Mouse (Mus musculus) lung, embryonic 15.5 days (tissue): ENCODE results near the gene G430095P16Rik. TPM values are rescaled to one million over a fixed set of nuclear protein-coding genes. Genes with fewer than 3 reads are reported as not detected.

Source experiments
- ATAC-seq: fragments of 200-750 bp; cut with Nextera tagmentation; 2 replicates; pipeline ENCODE4 v1.8.0; 2017; ENCODE audit warnings: moderate number of reproducible peaks, borderline replicate concordance; ENCODE audit not compliant: low FRiP score, low TSS enrichment; ENCODE audit errors: extremely low read depth
- H3K27ac ChIP-seq: fragments of 300-500 bp; sonication (generic); 2 replicates; pipeline ENCODE4 v1.5.1; 2015; ENCODE audit warnings: moderate library complexity, mild to moderate bottlenecking, inconsistent platforms
- H3K27me3 ChIP-seq: fragments of 300-500 bp; sonication (generic); 2 replicates; pipeline ENCODE4 v1.6.1; 2015; ENCODE audit warnings: inconsistent platforms
- H3K36me3 ChIP-seq: fragments of 300-500 bp; sonication (generic); 2 replicates; pipeline ENCODE4 v1.6.1; 2015; ENCODE audit warnings: inconsistent platforms
- H3K4me1 ChIP-seq: fragments of 300-500 bp; sonication (generic); 2 replicates; pipeline ENCODE4 v1.6.1; 2015; ENCODE audit warnings: inconsistent platforms
- H3K4me2 ChIP-seq: fragments of 300-500 bp; sonication (generic); 2 replicates; pipeline ENCODE4 v1.6.1; 2015; ENCODE audit warnings: inconsistent platforms, mild to moderate bottlenecking, moderate library complexity
- H3K4me3 ChIP-seq: fragments of 300-500 bp; sonication (generic); 2 replicates; pipeline ENCODE4 v1.5.1; 2015; ENCODE audit warnings: mild to moderate bottlenecking, inconsistent platforms
- H3K9ac ChIP-seq: fragments of 300-500 bp; sonication (generic); 2 replicates; pipeline ENCODE4 v1.6.1; 2015; ENCODE audit warnings: inconsistent platforms
- H3K9me3 ChIP-seq: fragments of 300-500 bp; sonication (generic); 2 replicates; pipeline ENCODE4 v1.6.1; 2016; ENCODE audit warnings: inconsistent platforms
- WGBS: fragments of 180-500 bp; shearing (Covaris S2); methylation state at CpG from one replicate; pipeline ENCODE4 v1.1.7; 2015; 5-methylcytosine and 5-hydroxymethylcytosine counted together
- polyA plus RNA-seq: library from polyadenylated mRNA; unstranded; fragments of >200 nt; fragmentation: Nextera tagmentation; extraction: Ambion mirVana; gene quantifications from 2 replicates; pipeline ENCODE4 v1.2.1, GENCODE M21; 2015

G430095P16Rik gene
- polyA plus RNA-seq, 1 experiment from 2014 or later = 3.4 TPM

DNA sequence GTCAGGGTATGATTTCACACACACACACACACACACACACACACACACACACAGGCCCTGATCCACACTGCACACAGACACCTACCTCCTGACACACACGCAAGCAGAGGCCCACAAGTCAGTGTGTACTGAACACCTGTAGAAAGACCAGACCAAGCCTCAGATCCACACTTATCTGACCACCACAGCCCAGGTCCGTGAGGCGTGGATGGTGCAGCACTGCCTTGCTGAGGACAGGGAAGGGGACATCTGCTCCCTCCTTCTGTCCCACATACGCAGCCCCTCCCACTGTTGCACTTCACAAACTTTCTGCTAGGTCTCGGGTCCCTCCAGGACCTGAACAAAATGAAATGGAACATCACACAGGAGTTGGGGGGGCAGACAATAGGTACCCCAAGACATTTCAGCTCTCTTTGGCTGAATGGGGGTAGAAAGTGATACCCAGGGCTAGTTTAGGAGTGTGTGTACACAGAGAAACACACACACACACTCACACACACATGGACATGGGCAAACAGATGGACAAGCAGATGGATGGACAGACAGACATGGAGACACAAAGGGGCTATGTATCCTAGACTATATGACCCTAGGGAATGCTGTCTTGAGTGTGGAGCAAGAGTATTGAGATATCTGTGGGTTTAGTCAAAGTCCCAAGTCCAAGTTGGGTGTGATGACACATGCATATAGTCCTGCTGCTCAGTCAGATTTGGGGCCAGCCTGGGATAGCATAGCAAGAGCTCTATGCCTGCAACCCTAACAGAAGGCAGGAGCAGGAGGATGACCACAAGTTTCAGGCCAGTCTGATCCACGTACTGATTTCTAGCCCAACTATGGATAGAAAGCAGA lies 30.2 kb downstream of the G430095P16Rik start:
- ATAC-seq = 0 out of 2 replicates have a peak, but pooled peaks have one; percentile 23
- WGBS = 72% methylated on average over 6 of the region's 6 CpGs
- peaks cover 21% of the 10 kb centered on the region; the same call in 1 of the 2 replicates for H3K4me1 ChIP-seq

DNA sequence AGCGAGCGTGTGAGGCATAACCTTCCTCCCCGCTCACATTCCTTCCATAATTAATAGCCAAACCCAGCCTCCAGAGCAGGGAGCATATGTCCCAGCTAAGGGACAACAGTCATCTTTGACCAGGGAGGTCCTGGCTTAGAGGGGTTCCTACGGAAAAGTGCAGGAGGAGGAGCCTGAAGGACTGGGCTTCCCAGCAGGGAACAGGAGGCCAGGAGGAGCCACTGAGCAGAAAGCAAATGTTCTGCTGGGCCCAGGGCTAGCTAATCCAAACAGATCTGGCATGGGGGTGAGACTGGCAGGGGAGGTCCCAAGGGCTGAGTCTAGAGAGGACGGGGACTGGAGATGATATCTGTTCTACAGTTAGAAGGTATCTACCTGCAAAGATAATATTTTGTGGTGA lies 34.7 kb downstream of the G430095P16Rik start:
- H3K9me3 ChIP-seq = no peaks in the 10 kb centered on the region
- no peak for ATAC-seq
- H3K9ac ChIP-seq = no peak overlapping the region
- H3K4me1 ChIP-seq = peaks cover 20% of the 10 kb centered on the region; the same call in 1 of the 2 replicates
- H3K27me3 ChIP-seq = no peaks in the 10 kb centered on the region
- H3K27ac ChIP-seq = no peak overlapping the region
- 49% methylated on average over 5 of the region's 5 CpGs for WGBS
- peaks cover 24% of the 10 kb centered on the region for H3K36me3 ChIP-seq
- H3K4me3 ChIP-seq = no peak overlapping the region
- H3K4me2 ChIP-seq = no peak overlapping the region

More for the DNA sequence above, 30.2 kb downstream of the G430095P16Rik start:
- Histone ChIP-seq H3K9me3 (no peaks in the 10 kb centered on the region), H3K4me3 (no peak overlapping the region), H3K36me3 (peaks cover 30% of the 10 kb centered on the region), H3K27ac (no peak overlapping the region), H3K4me2 (no peak overlapping the region), H3K9ac (no peak overlapping the region), H3K27me3 (no peaks in the 10 kb centered on the region)

DNA sequence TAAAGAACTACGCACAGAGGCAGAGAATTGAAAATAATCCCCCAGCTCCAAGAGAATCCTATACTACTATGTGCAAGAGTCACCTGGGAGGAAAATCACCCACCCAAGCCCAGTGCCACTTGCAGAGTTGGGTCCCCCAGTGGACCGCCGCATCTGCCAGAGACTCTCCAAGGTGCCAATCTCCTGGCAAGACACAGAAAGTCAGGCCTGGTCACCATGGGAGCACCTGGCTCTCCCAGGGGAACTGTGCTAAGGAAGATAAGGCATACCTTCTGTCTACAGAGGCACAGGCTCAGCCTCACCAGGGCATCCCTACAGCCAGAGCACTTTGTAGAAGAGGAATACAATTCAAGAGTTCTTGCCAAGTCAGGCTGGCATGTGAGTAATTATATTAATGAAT lies 35.5 kb downstream of the G430095P16Rik start:
- Histone ChIP-seq H3K4me2 (no peak overlapping the region), H3K4me1 (peaks cover 20% of the 10 kb centered on the region; the same call in 1 of the 2 replicates), H3K36me3 (peaks cover 22% of the 10 kb centered on the region), H3K9ac (no peak overlapping the region), H3K27me3 (no peaks in the 10 kb centered on the region), H3K27ac (no peak overlapping the region), H3K9me3 (no peaks in the 10 kb centered on the region), H3K4me3 (no peak overlapping the region)
- 95% methylated on average over 3 of the region's 3 CpGs for WGBS
- no peak for ATAC-seq

DNA sequence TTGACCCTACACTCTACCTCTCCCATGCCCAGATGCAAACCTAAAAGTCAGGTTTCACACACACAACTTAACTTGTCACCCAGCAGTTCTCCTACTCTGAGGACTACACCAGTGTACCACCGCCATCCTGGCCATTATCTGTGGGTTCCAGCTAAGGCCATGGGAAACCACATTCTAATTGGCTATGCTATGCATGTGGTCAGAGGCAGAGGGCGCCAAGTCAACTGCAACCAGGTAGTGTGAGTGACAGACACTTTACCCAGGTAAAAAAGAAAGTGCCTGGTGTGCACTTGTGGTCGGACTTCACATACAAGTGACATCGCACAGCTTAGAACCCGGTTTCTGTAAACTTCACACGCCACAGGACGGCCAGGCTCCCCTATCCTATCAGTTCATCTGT lies 36.3 kb downstream of the G430095P16Rik start:
- Histone ChIP-seq H3K9ac (no peak overlapping the region), H3K4me1 (peaks cover 27% of the 10 kb centered on the region; the same call in 1 of the 2 replicates), H3K9me3 (no peaks in the 10 kb centered on the region), H3K36me3 (peaks cover 25% of the 10 kb centered on the region), H3K27ac (no peak overlapping the region), H3K4me3 (no peak overlapping the region), H3K4me2 (no peak overlapping the region), H3K27me3 (no peaks in the 10 kb centered on the region)
- no peak for ATAC-seq
- WGBS = 58% methylated on average over 7 of the region's 7 CpGs

DNA sequence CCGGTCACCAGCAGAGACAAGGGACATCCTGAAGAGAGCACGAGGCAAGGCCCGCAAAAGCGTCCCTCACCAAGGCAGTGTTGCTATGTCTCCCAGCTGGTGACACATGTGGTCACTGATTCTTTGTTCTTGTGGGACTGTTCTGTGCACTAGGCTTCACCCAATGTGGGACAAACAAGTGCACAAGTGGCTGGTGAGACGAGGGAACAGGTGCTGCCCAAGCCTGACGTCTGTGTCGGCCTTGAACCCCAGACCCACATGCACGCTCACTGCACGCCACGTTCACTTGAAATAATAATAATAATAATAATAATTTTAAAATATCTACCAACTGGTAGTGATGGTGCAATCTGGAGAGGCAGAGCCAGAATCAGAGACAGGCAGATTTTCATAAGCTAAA lies 36.9 kb downstream of the G430095P16Rik start:
- H3K4me2 ChIP-seq = no peak overlapping the region
- peaks cover 28% of the 10 kb centered on the region for H3K36me3 ChIP-seq
- no peaks in the 10 kb centered on the region for H3K9me3 ChIP-seq
- H3K4me3 ChIP-seq = no peak overlapping the region
- ATAC-seq = no peak
- no peak overlapping the region for H3K9ac ChIP-seq
- peaks cover 31% of the 10 kb centered on the region for H3K4me1 ChIP-seq
- no peak overlapping the region for H3K27ac ChIP-seq
- WGBS = 88% methylated on average over 10 of the region's 10 CpGs
- no peaks in the 10 kb centered on the region for H3K27me3 ChIP-seq

DNA sequence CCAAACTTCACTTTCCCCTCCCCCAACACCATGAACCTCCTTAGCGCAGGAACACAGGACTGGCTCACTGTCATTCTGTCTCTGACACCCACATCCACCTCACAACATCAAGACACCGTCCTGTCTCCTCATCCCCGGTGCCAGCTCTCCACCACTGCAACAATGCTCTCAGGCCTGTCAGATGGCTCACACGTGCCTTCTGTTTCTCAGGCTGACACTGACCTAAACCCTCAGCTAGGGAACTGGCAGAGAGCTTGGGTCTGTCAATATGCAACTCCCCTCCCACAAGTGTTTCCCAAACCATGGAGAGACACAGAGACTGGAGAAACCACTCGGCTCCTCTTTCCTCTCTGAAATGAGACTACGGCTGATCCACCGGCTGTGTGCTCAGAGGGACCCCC lies 37.6 kb downstream of the G430095P16Rik start:
- 52% methylated on average over 7 of the region's 7 CpGs for WGBS
- H3K36me3 ChIP-seq = peaks cover 28% of the 10 kb centered on the region
- H3K4me3 ChIP-seq = no peak overlapping the region
- H3K9me3 ChIP-seq = no peaks in the 10 kb centered on the region
- ATAC-seq = no peak
- H3K27ac ChIP-seq = no peak overlapping the region
- H3K4me1 ChIP-seq = peaks cover 38% of the 10 kb centered on the region
- no peak overlapping the region for H3K4me2 ChIP-seq
- H3K27me3 ChIP-seq = no peaks in the 10 kb centered on the region
- H3K9ac ChIP-seq = no peak overlapping the region

DNA sequence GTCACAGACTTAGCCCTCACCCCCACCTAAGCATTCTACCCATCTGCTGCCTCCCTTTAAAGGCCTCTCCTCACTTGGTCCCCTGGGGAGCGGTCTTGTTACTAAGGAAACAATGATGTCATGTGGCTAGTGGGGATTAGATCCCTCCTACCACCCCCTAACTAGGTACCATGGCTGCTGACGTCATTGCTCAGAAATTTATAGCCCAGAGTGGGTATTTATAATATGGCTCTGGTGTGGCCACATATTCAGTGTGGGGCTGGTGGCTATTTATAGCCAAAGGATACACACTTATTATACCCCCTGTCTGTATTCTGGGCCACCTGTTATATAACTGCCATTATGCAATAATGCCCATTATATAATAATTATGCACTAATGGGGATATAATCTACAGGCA lies 38.1 kb downstream of the G430095P16Rik start:
- ATAC-seq = no peak
- Histone ChIP-seq H3K9me3 (no peaks in the 10 kb centered on the region), H3K4me2 (no peak overlapping the region), H3K9ac (no peak overlapping the region), H3K27ac (no peak overlapping the region), H3K4me1 (peaks cover 43% of the 10 kb centered on the region), H3K36me3 (peaks cover 28% of the 10 kb centered on the region), H3K27me3 (no peaks in the 10 kb centered on the region), H3K4me3 (no peak overlapping the region)
- 49% methylated on average over 2 of the region's 2 CpGs for WGBS

DNA sequence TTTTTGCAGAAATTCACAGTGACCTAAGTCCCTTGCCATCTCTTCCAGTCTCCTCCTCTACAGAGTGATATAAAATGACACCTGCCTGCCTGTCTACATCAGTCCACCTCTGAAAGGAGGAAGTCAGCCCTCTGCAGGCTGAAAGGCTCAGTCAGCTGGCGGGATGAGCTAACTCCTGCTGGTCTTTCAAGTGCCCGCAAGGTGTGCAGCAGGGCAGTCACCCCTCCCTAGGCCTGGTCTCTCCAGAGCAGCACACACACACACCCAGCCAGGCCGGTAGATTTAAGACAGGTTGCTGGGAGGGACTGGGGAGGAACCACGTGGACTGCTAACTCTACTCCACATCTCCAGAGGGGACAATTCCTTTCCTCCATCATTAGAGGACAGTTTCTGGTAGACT lies 41.3 kb downstream of the G430095P16Rik start:
- Histone ChIP-seq H3K4me1 (peaks cover 50% of the 10 kb centered on the region), H3K4me2 (no peak overlapping the region), H3K4me3 (no peak overlapping the region), H3K27ac (no peak overlapping the region), H3K9me3 (no peaks in the 10 kb centered on the region), H3K36me3 (peaks cover 35% of the 10 kb centered on the region), H3K9ac (no peak overlapping the region), H3K27me3 (no peaks in the 10 kb centered on the region)
- WGBS = 46% methylated on average over 4 of the region's 4 CpGs
- ATAC-seq = no peak

DNA sequence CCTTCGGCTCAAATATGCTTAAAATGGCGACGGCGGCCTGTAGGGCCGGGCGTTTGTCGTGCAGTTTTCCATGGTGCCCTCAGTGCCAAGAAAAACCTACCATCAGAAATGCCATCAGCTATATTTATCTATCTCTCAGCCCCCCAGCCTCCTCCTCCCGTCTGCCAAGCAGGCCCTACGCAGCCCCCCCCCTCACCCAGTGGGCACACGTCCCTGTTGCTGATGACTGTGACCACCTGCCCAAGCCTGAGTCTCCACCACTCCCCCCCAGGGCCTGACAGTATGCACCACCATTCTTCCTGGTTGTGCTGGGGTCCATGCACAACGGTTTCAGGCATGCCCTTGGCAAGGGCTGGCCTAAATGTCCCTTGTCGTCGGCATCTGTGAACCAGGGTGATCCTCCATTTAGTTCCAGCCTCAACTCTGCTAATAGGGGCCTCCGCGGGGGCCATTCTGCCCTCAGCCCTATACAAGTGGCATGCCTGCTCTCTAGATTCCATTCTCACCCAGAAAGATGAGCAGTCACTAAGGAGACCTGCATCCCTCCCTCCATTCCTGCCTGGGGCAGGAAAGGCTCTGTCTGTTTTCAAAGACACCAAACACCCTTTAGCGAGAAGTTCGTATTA lies 42.2 kb downstream of the G430095P16Rik start:
- Histone ChIP-seq H3K27me3 (no peaks in the 10 kb centered on the region), H3K9ac (no peak overlapping the region), H3K4me3 (no peak overlapping the region), H3K36me3 (peaks cover 36% of the 10 kb centered on the region), H3K9me3 (no peaks in the 10 kb centered on the region), H3K4me2 (no peak overlapping the region), H3K4me1 (peaks cover 56% of the 10 kb centered on the region), H3K27ac (no peak overlapping the region)
- no peak for ATAC-seq
- WGBS = 74% methylated on average over 17 of the region's 17 CpGs

DNA sequence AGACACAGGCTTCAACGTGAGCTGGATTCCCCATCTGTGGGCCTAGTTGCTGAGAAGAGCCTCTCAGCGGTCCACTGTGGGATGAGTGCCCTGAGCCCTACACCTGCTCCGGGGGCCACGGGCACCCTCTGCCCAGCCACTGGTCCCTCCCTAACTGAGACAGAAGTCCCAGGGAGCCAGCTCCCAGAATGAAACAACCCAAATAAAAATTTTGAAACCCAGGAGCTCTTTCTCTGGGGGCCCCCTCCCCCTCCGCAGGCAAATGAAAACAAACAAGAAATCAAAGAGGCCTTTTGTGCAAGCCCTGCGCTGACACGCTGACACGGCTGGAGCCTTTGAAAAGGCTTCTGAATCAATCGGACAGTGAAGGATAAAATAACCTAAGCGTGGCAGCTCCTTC lies 42.8 kb downstream of the G430095P16Rik start:
- Histone ChIP-seq H3K9ac (no peak overlapping the region), H3K27me3 (no peaks in the 10 kb centered on the region), H3K9me3 (no peaks in the 10 kb centered on the region), H3K4me3 (no peak overlapping the region), H3K36me3 (peaks cover 36% of the 10 kb centered on the region), H3K27ac (no peak overlapping the region), H3K4me2 (no peak overlapping the region), H3K4me1 (peaks cover 57% of the 10 kb centered on the region)
- ATAC-seq = no peak
- 29% methylated on average over 10 of the region's 10 CpGs for WGBS

DNA sequence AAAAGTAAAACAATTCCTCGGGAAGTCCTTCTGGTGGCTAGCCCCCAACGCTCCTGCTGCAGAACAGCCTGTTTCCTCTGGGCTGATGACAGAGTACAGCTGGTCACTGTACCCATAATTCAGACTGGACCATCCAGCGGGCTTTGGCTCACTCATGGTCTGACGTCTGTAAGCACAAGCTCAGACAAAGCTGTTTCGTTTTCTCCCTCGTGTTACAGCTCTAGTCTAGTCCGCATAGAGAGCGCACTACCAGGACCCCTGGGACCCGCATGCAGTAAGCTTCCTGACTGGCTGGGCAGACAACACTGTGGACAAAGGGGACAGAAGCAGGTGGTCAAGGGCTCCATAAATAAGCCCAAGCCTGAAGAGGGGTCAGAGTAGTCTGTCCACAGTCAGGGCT lies 43.6 kb downstream of the G430095P16Rik start:
- H3K27me3 ChIP-seq = no peaks in the 10 kb centered on the region

DNA sequence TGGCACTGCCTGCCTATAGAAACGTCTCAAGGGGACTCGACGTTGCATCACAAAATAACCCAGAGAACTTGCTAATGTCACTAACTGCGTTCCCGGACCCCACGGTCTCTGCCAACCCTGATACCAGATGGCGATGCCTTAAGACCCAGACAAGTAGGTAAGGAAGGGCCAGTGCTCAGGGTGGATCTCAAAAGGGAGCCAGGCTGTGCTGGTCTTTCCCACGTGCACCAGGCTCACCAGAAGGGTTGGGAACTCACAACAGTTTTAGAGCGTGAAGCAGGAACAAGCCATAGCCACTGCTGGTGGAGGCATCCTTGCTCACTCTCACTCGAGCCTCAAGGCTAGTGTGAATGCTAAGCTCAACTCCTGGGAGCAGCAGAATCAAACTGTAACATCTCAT lies 44.4 kb downstream of the G430095P16Rik start:
- H3K36me3 ChIP-seq = peaks cover 36% of the 10 kb centered on the region
- H3K9me3 ChIP-seq = no peaks in the 10 kb centered on the region
- no peak overlapping the region for H3K9ac ChIP-seq
- no peaks in the 10 kb centered on the region for H3K27me3 ChIP-seq
- no peak for ATAC-seq
- peaks cover 67% of the 10 kb centered on the region for H3K4me1 ChIP-seq
- no peak overlapping the region for H3K4me3 ChIP-seq
- H3K27ac ChIP-seq = no peak overlapping the region
- H3K4me2 ChIP-seq = no peak overlapping the region
- 78% methylated on average over 10 of the region's 10 CpGs for WGBS

More for the DNA sequence above, 43.6 kb downstream of the G430095P16Rik start:
- no peak for ATAC-seq
- 61% methylated on average over 9 of the region's 9 CpGs for WGBS
- H3K4me2 ChIP-seq = no peak overlapping the region
- no peak overlapping the region for H3K27ac ChIP-seq
- H3K9ac ChIP-seq = no peak overlapping the region
- peaks cover 36% of the 10 kb centered on the region for H3K36me3 ChIP-seq
- H3K9me3 ChIP-seq = no peaks in the 10 kb centered on the region
- H3K4me1 ChIP-seq = peaks cover 59% of the 10 kb centered on the region
- H3K4me3 ChIP-seq = no peak overlapping the region
